ENCODE assay signal across 21 mouse cellular contexts in the genomic region with DNA sequence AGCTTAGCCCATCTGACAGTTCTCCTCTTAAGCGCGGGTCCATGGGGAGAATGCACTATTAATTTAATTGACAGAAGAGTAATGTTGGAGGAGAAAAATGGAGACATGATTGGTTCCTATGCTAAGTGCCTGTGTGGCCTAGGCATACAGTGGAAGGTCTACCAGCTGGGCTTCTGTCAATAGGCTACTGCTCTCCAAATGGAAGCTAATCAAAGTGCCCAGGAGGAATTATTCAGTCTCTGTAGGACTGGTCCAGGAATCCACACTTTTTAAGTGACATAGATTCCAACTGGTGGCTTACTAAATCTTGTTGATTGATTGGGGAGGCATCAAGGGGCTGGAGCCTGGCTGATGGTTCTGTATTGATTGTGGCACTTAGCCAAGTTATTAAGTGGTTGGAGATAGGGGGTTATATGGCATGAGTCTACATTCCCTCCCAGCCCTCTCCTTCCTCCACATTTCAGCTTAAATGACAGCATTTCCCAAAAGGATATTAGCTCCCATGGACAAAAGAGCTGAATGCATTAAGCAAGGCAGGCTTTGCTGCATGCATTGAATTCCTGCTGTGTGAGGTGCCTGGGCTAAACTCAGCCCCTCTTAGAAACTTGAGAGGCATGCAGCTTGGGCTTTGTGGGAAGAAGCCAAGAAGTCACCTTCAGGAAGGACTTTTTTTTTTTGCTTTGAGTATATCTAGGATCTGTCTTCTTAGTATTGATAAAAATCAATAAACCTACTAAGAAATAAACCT.
DNase-seq lines count a peak whose midpoint lies in the region; ATAC-seq lines count a peak whose summit lies in the region.
"Had no signal": no experiment of that assay in that cellular context is flagged by ENCODE, and none has a peak within 500 bp of the region (broad histone marks: within the 10 kb centered on the region; RNA-seq: fewer than 3 reads in every experiment).

No protein-coding gene starts in this region.

- peaks cover 5% of the 10 kb centered on the region; the same call in 1 of the 2 replicates for H3K27me3 ChIP-seq in hindbrain, embryonic 10.5 days (ENCODE audit: insufficient read depth, poor library complexity, severe bottlenecking)
- H3K27me3 ChIP-seq in hindbrain, embryonic 14.5 days (ENCODE audit: control insufficient read depth, insufficient read depth, low read length) = no peaks in the 10 kb centered on the region
- H3K27me3 ChIP-seq in neural tube, embryonic 12.5 days (replicated peaks) = no peaks in the 10 kb centered on the region
- H3K27me3 ChIP-seq in neural tube, embryonic 15.5 days (replicated peaks) = no peaks in the 10 kb centered on the region
- no peaks in the 10 kb centered on the region for H3K27me3 ChIP-seq in embryonic facial prominence, embryonic 14.5 days (replicated peaks; ENCODE audit: control insufficient read depth, insufficient read depth, low read length)
- no peaks in the 10 kb centered on the region for H3K27me3 ChIP-seq in neural tube, embryonic 14.5 days (ENCODE audit: control insufficient read depth, insufficient read depth, low read length)

- peak overlapping the region; percentile 16; the same call in 1 of the 2 replicates for H3K27ac ChIP-seq in hindbrain, embryonic 10.5 days
- H3K27ac ChIP-seq in hindbrain, embryonic 14.5 days = no peak overlapping the region
- H3K27ac ChIP-seq in neural tube, embryonic 12.5 days = no peak overlapping the region
- no peak overlapping the region for H3K27ac ChIP-seq in neural tube, embryonic 15.5 days (replicated peaks)
- no peak overlapping the region for H3K27ac ChIP-seq in embryonic facial prominence, embryonic 14.5 days (replicated peaks; ENCODE audit: low read depth, low read length)
- H3K27ac ChIP-seq in neural tube, embryonic 14.5 days (ENCODE audit: low read depth, low read length) = no peak overlapping the region
- H3K27ac ChIP-seq: gastrocnemius, adult 2 months had no signal

- H3K4me2 ChIP-seq in hindbrain, embryonic 14.5 days (replicated peaks) = no peak overlapping the region
- H3K4me2 ChIP-seq in neural tube, embryonic 12.5 days (replicated peaks) = no peak overlapping the region
- no peak overlapping the region for H3K4me2 ChIP-seq in neural tube, embryonic 15.5 days
- H3K4me2 ChIP-seq in embryonic facial prominence, embryonic 14.5 days (ENCODE audit: low read depth, low read length) = no peak overlapping the region
- no peak overlapping the region for H3K4me2 ChIP-seq in neural tube, embryonic 14.5 days (ENCODE audit: low read depth, low read length)
- H3K4me2 ChIP-seq: heart, embryonic 11.5 days had no signal

- no peak for ATAC-seq in hindbrain, embryonic 14.5 days (ENCODE audit: low FRiP score)
- ATAC-seq in neural tube, embryonic 12.5 days (ENCODE audit: low FRiP score, low read depth) = 0 out of 2 replicates have a peak, but pooled peaks have one; percentile 50
- ATAC-seq in neural tube, embryonic 15.5 days (ENCODE audit: low FRiP score) = no peak
- no peak for ATAC-seq in embryonic facial prominence, embryonic 14.5 days (ENCODE audit: low read depth)
- ATAC-seq in neural tube, embryonic 14.5 days (ENCODE audit: low read depth) = peak; percentile 60

- peak; percentile 18 for DNase-seq in hindbrain, embryonic 10.5 days (ENCODE audit: low spot score)
- no peak for DNase-seq in hindbrain, embryonic 14.5 days (ENCODE audit: low spot score)
- DNase-seq in embryonic facial prominence, embryonic 14.5 days (ENCODE audit: low spot score) = peak; percentile 32
- DNase-seq in left cerebral cortex, adult 9 months (ENCODE audit: low spot score in 2 of 2) = no peak
- DNase-seq: adrenal gland, adult 2 months; cerebellum, adult 9-10 months; gastrocnemius, adult 2 months; heart, postnatal 10 days; kidney, adult 18-20 months; kidney, postnatal 10 days; left cerebral cortex, postnatal 4 days; liver; lung, postnatal 10 days; right cerebral cortex, postnatal 25 days; thymus, postnatal 36 days had no signal

- H3K9ac ChIP-seq in hindbrain, embryonic 14.5 days = no peak overlapping the region
- no peak overlapping the region for H3K9ac ChIP-seq in neural tube, embryonic 12.5 days
- no peak overlapping the region for H3K9ac ChIP-seq in neural tube, embryonic 15.5 days (replicated peaks)
- H3K9ac ChIP-seq in embryonic facial prominence, embryonic 14.5 days (ENCODE audit: low read depth, low read length) = no peak overlapping the region
- H3K9ac ChIP-seq in neural tube, embryonic 14.5 days (replicated peaks; ENCODE audit: low read depth, low read length) = no peak overlapping the region

- peaks cover 14% of the 10 kb centered on the region for H3K4me1 ChIP-seq in hindbrain, embryonic 10.5 days (replicated peaks)
- H3K4me1 ChIP-seq in hindbrain, embryonic 14.5 days (replicated peaks; ENCODE audit: control insufficient read depth, insufficient read depth, low read length) = no peaks in the 10 kb centered on the region
- H3K4me1 ChIP-seq in neural tube, embryonic 12.5 days = no peaks in the 10 kb centered on the region
- H3K4me1 ChIP-seq in neural tube, embryonic 15.5 days = no peaks in the 10 kb centered on the region
- no peaks in the 10 kb centered on the region for H3K4me1 ChIP-seq in embryonic facial prominence, embryonic 14.5 days (ENCODE audit: control insufficient read depth, insufficient read depth, low read length)
- H3K4me1 ChIP-seq in neural tube, embryonic 14.5 days (ENCODE audit: control insufficient read depth, insufficient read depth, low read length) = no peaks in the 10 kb centered on the region

- WGBS in hindbrain, embryonic 10.5 days = 79% methylated on average over 2 of the region's 2 CpGs
- WGBS in hindbrain, embryonic 14.5 days = 66% methylated on average over 2 of the region's 2 CpGs
- WGBS in neural tube, embryonic 12.5 days = 67% methylated on average over 2 of the region's 2 CpGs
- 74% methylated on average over 2 of the region's 2 CpGs for WGBS in neural tube, embryonic 15.5 days
- 80% methylated on average over 2 of the region's 2 CpGs for WGBS in embryonic facial prominence, embryonic 14.5 days
- 62% methylated on average over 2 of the region's 2 CpGs for WGBS in neural tube, embryonic 14.5 days

- H3K4me3 ChIP-seq in hindbrain, embryonic 10.5 days = no peak overlapping the region
- no peak overlapping the region for H3K4me3 ChIP-seq in hindbrain, embryonic 14.5 days (replicated peaks; ENCODE audit: low read length)
- no peak overlapping the region for H3K4me3 ChIP-seq in neural tube, embryonic 12.5 days
- H3K4me3 ChIP-seq in neural tube, embryonic 15.5 days (replicated peaks) = no peak overlapping the region
- H3K4me3 ChIP-seq in embryonic facial prominence, embryonic 14.5 days (ENCODE audit: low read depth, low read length) = no peak overlapping the region
- no peak overlapping the region for H3K4me3 ChIP-seq in neural tube, embryonic 14.5 days (ENCODE audit: low read depth, low read length)
- H3K4me3 ChIP-seq: erythroblast, embryonic 14.5 days; gastrocnemius, adult 2 months; myocyte had no signal

- no peaks in the 10 kb centered on the region for H3K9me3 ChIP-seq in hindbrain, embryonic 10.5 days
- H3K9me3 ChIP-seq in hindbrain, embryonic 14.5 days (ENCODE audit: control insufficient read depth, low read length) = no peaks in the 10 kb centered on the region
- H3K9me3 ChIP-seq in neural tube, embryonic 12.5 days = no peaks in the 10 kb centered on the region
- H3K9me3 ChIP-seq in neural tube, embryonic 15.5 days (replicated peaks) = no peaks in the 10 kb centered on the region
- H3K9me3 ChIP-seq in embryonic facial prominence, embryonic 14.5 days (ENCODE audit: control insufficient read depth, low read length) = no peaks in the 10 kb centered on the region
- H3K9me3 ChIP-seq in neural tube, embryonic 14.5 days (ENCODE audit: control insufficient read depth, low read length) = no peaks in the 10 kb centered on the region

- no peaks in the 10 kb centered on the region for H3K36me3 ChIP-seq in hindbrain, embryonic 10.5 days
- H3K36me3 ChIP-seq in hindbrain, embryonic 14.5 days (replicated peaks; ENCODE audit: control insufficient read depth, insufficient read depth) = no peaks in the 10 kb centered on the region
- no peaks in the 10 kb centered on the region for H3K36me3 ChIP-seq in neural tube, embryonic 12.5 days
- no peaks in the 10 kb centered on the region for H3K36me3 ChIP-seq in neural tube, embryonic 15.5 days
- no peaks in the 10 kb centered on the region for H3K36me3 ChIP-seq in embryonic facial prominence, embryonic 14.5 days (ENCODE audit: control insufficient read depth, insufficient read depth, low read length)
- H3K36me3 ChIP-seq in neural tube, embryonic 14.5 days (ENCODE audit: control insufficient read depth, insufficient read depth, low read length) = no peaks in the 10 kb centered on the region

Comparison
In these comparisons a context has a peak if more than half of its experiments do, and no peak if none do; other contexts are left out.
1. DNase-seq: peak in hindbrain, embryonic 10.5 days (single experiment) and embryonic facial prominence, embryonic 14.5 days (single experiment); none in hindbrain, embryonic 14.5 days (single experiment) and left cerebral cortex, adult 9 months (0 of 2).
2. ATAC-seq: peak in neural tube, embryonic 12.5 days (single experiment) and neural tube, embryonic 14.5 days (single experiment); none in hindbrain, embryonic 14.5 days (single experiment), neural tube, embryonic 15.5 days (single experiment) and embryonic facial prominence, embryonic 14.5 days (single experiment).